Comparison of ENCODE assay signal across 23 mouse cellular contexts in the genomic region with DNA sequence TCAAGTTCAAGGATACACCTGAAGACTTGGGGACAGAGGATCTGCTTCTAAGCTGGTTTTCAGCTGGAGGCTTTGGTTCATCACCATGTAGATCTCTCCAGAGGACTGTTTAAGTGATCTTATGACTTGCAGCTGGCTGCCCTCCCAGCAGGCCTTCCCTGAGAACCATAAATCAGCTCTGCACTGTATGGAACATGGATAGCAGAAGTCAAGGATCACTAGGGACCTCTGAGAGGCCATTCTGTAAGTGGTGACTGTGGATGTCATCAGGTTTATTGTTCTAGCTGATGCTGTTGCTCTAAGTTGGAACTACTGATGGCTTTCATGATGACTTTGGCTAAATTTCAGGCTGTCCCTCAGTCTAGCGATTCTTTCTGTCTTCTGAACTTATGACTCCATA.
DNase-seq lines count a peak whose midpoint lies in the region; ATAC-seq lines count a peak whose summit lies in the region.
"Had no signal": no experiment of that assay in that cellular context is flagged by ENCODE, and none has a peak within 500 bp of the region (broad histone marks: within the 10 kb centered on the region; RNA-seq: fewer than 3 reads in every experiment).

No protein-coding gene starts in this region.

- no peaks in the 10 kb centered on the region for H3K27me3 ChIP-seq in megakaryocyte, embryonic 14.5 days (replicated peaks)
- H3K27me3 ChIP-seq: forebrain, embryonic 13.5 days; hindbrain, embryonic 12.5 days; Patski had no signal

- no peak for ATAC-seq in megakaryocyte, adult 5-6 weeks (ENCODE audit: poor library complexity, severe bottlenecking)
- ATAC-seq: activated CD4-positive, CD25-positive, alpha-beta regulatory T cell, adult 4 months; forebrain, embryonic 13.5 days; forebrain, postnatal 0 days; Patski had no signal

- H3K36me3 ChIP-seq in megakaryocyte, embryonic 14.5 days (replicated peaks; ENCODE audit: low read length), result no peaks in the 10 kb centered on the region
- H3K36me3 ChIP-seq in macrophage (ENCODE audit: inconsistent target), result no peaks in the 10 kb centered on the region
- H3K36me3 ChIP-seq: embryonic facial prominence, embryonic 10.5 days; heart, embryonic 10.5 days; hindbrain, embryonic 12.5 days had no signal

- H3K9me3 ChIP-seq in megakaryocyte, embryonic 14.5 days, result no peaks in the 10 kb centered on the region
- H3K9me3 ChIP-seq: heart, embryonic 10.5 days had no signal

- WGBS in macrophage (ENCODE audit: missing documents), result 78% methylated on average over 1 of the region's 1 CpGs

- H3K79me2 ChIP-seq in macrophage (ENCODE audit: inconsistent target), result no peaks in the 10 kb centered on the region

- H3K4me1 ChIP-seq in megakaryocyte, embryonic 14.5 days, result peaks cover 80% of the 10 kb centered on the region
- H3K4me1 ChIP-seq: forebrain, embryonic 13.5 days; hindbrain, embryonic 12.5 days had no signal

- peak overlapping the region; percentile 88 for H3K4me3 ChIP-seq in megakaryocyte, embryonic 14.5 days (replicated peaks)
- no peak overlapping the region for H3K4me3 ChIP-seq in macrophage (ENCODE audit: inconsistent target)
- H3K4me3 ChIP-seq: embryonic facial prominence, embryonic 10.5 days; forebrain, embryonic 13.5 days; gastrocnemius, adult 2 months; heart, embryonic 10.5 days; hindbrain, embryonic 12.5 days had no signal

- DNase-seq in heart, adult 11 months, result peak; percentile 64
- no peak for DNase-seq in heart, adult 9 months (ENCODE audit: low spot score in 2 of 2)
- peak; percentile 43 for DNase-seq in kidney, postnatal 10 days
- DNase-seq in kidney, adult 9 months, result no peak
- DNase-seq in right cerebral cortex, adult 18-20 months, result no peak
- DNase-seq: adrenal gland, adult 2 months; adrenal gland, postnatal 25 days; cerebellum, adult 2 months; cerebellum, postnatal 10 days; forebrain, postnatal 0 days; gastrocnemius, adult 2 months; gastrocnemius, postnatal 25 days; heart, postnatal 10 days; heart, postnatal 4 days had no signal

- H3K27ac ChIP-seq in macrophage, result peak overlapping the region; percentile 51
- H3K27ac ChIP-seq: embryonic facial prominence, embryonic 10.5 days; forebrain, embryonic 13.5 days; gastrocnemius, adult 2 months; heart, embryonic 10.5 days; hindbrain, embryonic 12.5 days had no signal

Comparison
In these comparisons a context has a peak if more than half of its experiments do, and no peak if none do; other contexts are left out.
1. DNase-seq: peak in heart, adult 11 months (single experiment) and kidney, postnatal 10 days (single experiment); none in heart, adult 9 months (0 of 2), kidney, adult 9 months (single experiment) and right cerebral cortex, adult 18-20 months (single experiment).